7 mouse cellular contexts compared by ENCODE assay signal in the genomic region with DNA sequence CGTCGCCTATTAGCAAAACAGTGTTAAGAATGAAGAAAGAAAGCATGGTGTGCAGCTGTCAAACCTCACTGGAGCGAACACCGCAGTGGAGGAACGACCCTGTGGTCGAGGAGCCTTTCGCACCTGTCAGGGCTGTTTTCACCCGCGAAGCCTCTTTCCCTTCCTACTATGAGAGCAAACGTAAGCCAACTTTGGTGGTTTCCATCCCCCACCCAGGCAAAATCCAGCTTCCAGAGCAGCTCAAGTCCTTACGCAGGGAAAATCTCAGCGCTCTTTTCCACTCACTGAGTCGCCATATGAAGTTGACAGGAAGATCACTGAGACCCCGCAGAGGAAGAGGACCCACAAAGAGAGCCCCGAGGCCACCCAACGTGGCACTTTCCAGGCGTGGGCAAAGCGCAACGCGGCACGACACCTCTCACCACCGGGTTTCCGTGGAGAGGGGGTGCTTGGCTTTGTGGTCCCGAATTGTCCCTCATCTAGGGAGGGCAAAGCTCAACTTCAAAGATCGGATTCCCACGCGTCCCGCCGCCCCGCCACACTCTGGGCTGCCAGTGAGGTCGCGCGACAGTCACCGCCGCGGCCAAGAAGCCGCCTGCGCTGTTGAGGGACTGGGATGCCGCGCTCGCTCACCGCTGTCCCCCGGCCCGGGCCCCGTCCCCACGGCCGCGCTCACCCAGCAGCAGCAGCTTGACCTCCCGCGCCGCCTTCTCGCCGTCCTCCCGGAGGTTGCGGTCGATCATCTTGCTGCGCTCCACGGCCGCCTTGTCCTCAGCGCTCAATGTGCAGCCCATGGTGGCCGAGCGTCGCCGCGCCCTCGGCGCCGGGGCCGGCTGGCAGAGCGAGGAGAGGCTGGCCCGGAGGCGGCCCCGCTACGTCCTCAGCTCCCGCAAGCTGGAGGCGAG. TPM values are rescaled to one million over a fixed set of nuclear protein-coding genes. Genes with fewer than 3 reads are reported as not detected.
DNase-seq lines count a peak whose midpoint lies in the region; ATAC-seq and TF ChIP-seq lines count a peak whose summit lies in the region.

No protein-coding gene starts in this region.

- H3K9ac ChIP-seq in hindbrain, embryonic 12.5 days: peak overlapping the region; percentile 81
- H3K9ac ChIP-seq in stomach, embryonic 14.5 days (replicated peaks; ENCODE audit: low read depth, low read length): peak overlapping the region; percentile 67

- H3K9me3 ChIP-seq in hindbrain, embryonic 12.5 days (replicated peaks): 0 out of 2 replicates have a peak, but pooled peaks cover 3% of the 10 kb centered on the region
- H3K9me3 ChIP-seq in stomach, embryonic 14.5 days (ENCODE audit: control insufficient read depth, low read depth, low read length): no peaks in the 10 kb centered on the region

- peak; percentile 70 for DNase-seq in adrenal gland, adult 2 months
- DNase-seq in cerebellum, adult 2 months: peak; percentile 70 to 82
- DNase-seq in frontal cortex, postnatal 10 days (ENCODE audit: low spot score in 2 of 2): peak; percentile 21 to 46
- DNase-seq in layer of hippocampus, postnatal 36 days: peak; percentile 46 to 60
- DNase-seq in mesoderm, embryonic 11.5 days (ENCODE audit: low read depth, low spot score): peak; percentile 53

- H3K4me1 ChIP-seq in cerebellum, adult 2 months (ENCODE audit: control insufficient read depth, insufficient read depth, low read length): peaks cover 5% of the 10 kb centered on the region; the same call in 1 of the 2 replicates
- peaks cover 8% of the 10 kb centered on the region; the same call in 1 of the 2 replicates for H3K4me1 ChIP-seq in hindbrain, embryonic 12.5 days
- H3K4me1 ChIP-seq in stomach, embryonic 14.5 days (ENCODE audit: control insufficient read depth, insufficient read depth, low read length): peaks cover 5% of the 10 kb centered on the region; the same call in 1 of the 2 replicates

- TF ChIP-seq CTCF in cerebellum, adult 2 months (IDR thresholded peaks at IDR 0.05; ENCODE audit: borderline replicate concordance, insufficient read depth, low read depth, low read length): no peak

- WGBS in cerebellum, adult 2 months: 1% methylated on average over 76 of the region's 76 CpGs
- WGBS in hindbrain, embryonic 12.5 days: 1% methylated on average over 70 of the region's 76 CpGs
- WGBS in stomach, embryonic 14.5 days: under 1% methylated on average over 66 of the region's 76 CpGs

- no peaks in the 10 kb centered on the region for H3K36me3 ChIP-seq in hindbrain, embryonic 12.5 days
- no peaks in the 10 kb centered on the region for H3K36me3 ChIP-seq in stomach, embryonic 14.5 days (ENCODE audit: control insufficient read depth, insufficient read depth, low read length)

- ATAC-seq in hindbrain, embryonic 12.5 days (ENCODE audit: low FRiP score): peak; percentile 92
- ATAC-seq in stomach, embryonic 14.5 days (ENCODE audit: insufficient number of reproducible peaks, insufficient read depth, low FRiP score, low read depth): peak; percentile 84

- H3K4me3 ChIP-seq in cerebellum, adult 2 months (replicated peaks; ENCODE audit: insufficient read depth, low read depth, low read length): peak overlapping the region; percentile 100
- H3K4me3 ChIP-seq in hindbrain, embryonic 12.5 days: peak overlapping the region; percentile 73
- peak overlapping the region; percentile 79 for H3K4me3 ChIP-seq in stomach, embryonic 14.5 days (ENCODE audit: low read depth, low read length)

- H3K27ac ChIP-seq in cerebellum, adult 2 months (ENCODE audit: insufficient read depth, low read length): peak overlapping the region; percentile 92
- peak overlapping the region; percentile 83 for H3K27ac ChIP-seq in hindbrain, embryonic 12.5 days
- H3K27ac ChIP-seq in stomach, embryonic 14.5 days (ENCODE audit: low read length): peak overlapping the region; percentile 63

- no peak for TF ChIP-seq POLR2A in cerebellum, adult 2 months (IDR thresholded peaks at IDR 0.05; ENCODE audit: borderline replicate concordance, insufficient read depth, low read length)

- H3K4me2 ChIP-seq in hindbrain, embryonic 12.5 days (replicated peaks): peak overlapping the region; percentile 96
- H3K4me2 ChIP-seq in stomach, embryonic 14.5 days (replicated peaks; ENCODE audit: low read depth, low read length): peak overlapping the region; percentile 92

- H3K27me3 ChIP-seq in cerebellum, adult 2 months (ENCODE audit: control insufficient read depth, insufficient read depth, low read length): no peaks in the 10 kb centered on the region
- H3K27me3 ChIP-seq in hindbrain, embryonic 12.5 days: peaks cover 3% of the 10 kb centered on the region; the same call in 1 of the 2 replicates
- H3K27me3 ChIP-seq in stomach, embryonic 14.5 days (ENCODE audit: control insufficient read depth, insufficient read depth, low read length): no peaks in the 10 kb centered on the region

RNA-seq across cellular contexts. Expression of a gene that starts 0.5 kb away (rescaled TPM):
- 10 to 100 TPM; 29.3 to 29.8 TPM for total RNA-seq in adrenal gland, adult 2 months (2021)
- 9.4 and 10.1 TPM in 2 replicates for polyA plus RNA-seq in adrenal gland, adult 2 months (2012; rRNA removed)
- polyA plus RNA-seq in cerebellum, adult 2 months (2012; rRNA removed): 108 and 112 TPM in 2 replicates
- polyA plus RNA-seq in hindbrain, embryonic 12.5 days (2016; fragmentation: Nextera tagmentation; extraction: Ambion mirVana): 32.1 and 32.6 TPM in 2 replicates
- total RNA-seq in layer of hippocampus, postnatal 36 days (2021): 100 to 1,000 TPM; 159 to 181 TPM
- 20.7 and 26.0 TPM in 2 replicates for polyA plus RNA-seq in stomach, embryonic 14.5 days (2014; fragmentation: Nextera tagmentation; extraction: Ambion mirVana)

Comparison
In these comparisons a context has a peak if more than half of its experiments do, and no peak if none do; other contexts are left out.
1. Peak in every context shown above with its lines: DNase-seq, ATAC-seq, H3K4me3 ChIP-seq and H3K27ac ChIP-seq.